In the genomic region with DNA sequence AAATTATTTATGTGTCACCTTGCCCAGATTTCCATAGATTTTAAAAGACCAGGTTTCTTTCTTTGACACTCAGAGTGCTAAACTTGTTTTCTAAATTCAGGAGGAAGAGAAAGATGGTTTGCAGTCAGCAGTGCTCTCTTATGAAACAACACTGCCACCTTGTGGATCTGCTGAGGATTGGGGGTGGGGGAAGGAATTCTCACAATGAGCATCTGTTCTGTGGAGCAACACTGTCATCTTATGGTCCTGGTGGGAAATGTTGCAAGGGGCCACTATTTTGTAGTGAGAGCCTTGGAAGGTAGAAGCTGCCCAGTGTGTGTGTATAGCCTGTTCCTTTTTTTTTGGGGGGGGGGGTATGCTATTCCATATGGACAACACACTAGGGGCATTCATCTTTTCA, we compare ENCODE assay signal across 8 mouse cellular contexts. TPM values are rescaled to one million over a fixed set of nuclear protein-coding genes. Genes with fewer than 3 reads are reported as not detected.
DNase-seq lines count a peak whose midpoint lies in the region; ATAC-seq and TF ChIP-seq lines count a peak whose summit lies in the region.

No protein-coding gene starts in this region.

- peak; percentile 29 for TF ChIP-seq CTCF in ES-Bruce4 (IDR thresholded peaks at IDR 0.05; ENCODE audit: low read depth, low read length)

- no peaks in the 10 kb centered on the region for H3K9me3 ChIP-seq in ES-Bruce4 (replicated peaks; ENCODE audit: control insufficient read depth, insufficient read depth, low read length, poor library complexity, severe bottlenecking)
- no peaks in the 10 kb centered on the region for H3K9me3 ChIP-seq in forebrain, embryonic 15.5 days
- no peaks in the 10 kb centered on the region for H3K9me3 ChIP-seq in liver, embryonic 16.5 days (replicated peaks; ENCODE audit: control insufficient read depth, low read length)
- no peaks in the 10 kb centered on the region for H3K9me3 ChIP-seq in neural tube, embryonic 14.5 days (ENCODE audit: control insufficient read depth, low read length)

- no peak for TF ChIP-seq EP300 in ES-Bruce4 (IDR thresholded peaks at IDR 0.05; ENCODE audit: insufficient read depth, low read depth, low read length)

- H3K36me3 ChIP-seq in ES-Bruce4 (ENCODE audit: control insufficient read depth, insufficient read depth, low read length, poor library complexity, severe bottlenecking): no peaks in the 10 kb centered on the region
- H3K36me3 ChIP-seq in forebrain, embryonic 15.5 days: no peaks in the 10 kb centered on the region
- H3K36me3 ChIP-seq in liver, embryonic 16.5 days (ENCODE audit: control insufficient read depth, insufficient read depth): no peaks in the 10 kb centered on the region; the same call in 1 of the 2 replicates
- no peaks in the 10 kb centered on the region for H3K36me3 ChIP-seq in neural tube, embryonic 14.5 days (ENCODE audit: control insufficient read depth, insufficient read depth, low read length)

- H3K4me2 ChIP-seq in forebrain, embryonic 15.5 days (replicated peaks): no peak overlapping the region
- H3K4me2 ChIP-seq in liver, embryonic 16.5 days (ENCODE audit: low read depth, low read length): no peak overlapping the region
- no peak overlapping the region for H3K4me2 ChIP-seq in neural tube, embryonic 14.5 days (ENCODE audit: low read depth, low read length)

- intact Hi-C loops in heart, postnatal 36 days (cut with DNase I): loop anchor here (1.0 to 10.0 kb wide), 8 partner anchors 165 to 1399 kb away; partner anchors contain the start of genes Hcfc1 and Irak1

- no peaks in the 10 kb centered on the region for H3K4me1 ChIP-seq in ES-Bruce4 (ENCODE audit: control insufficient read depth, insufficient read depth, low read length)
- H3K4me1 ChIP-seq in forebrain, embryonic 15.5 days: no peaks in the 10 kb centered on the region
- no peaks in the 10 kb centered on the region for H3K4me1 ChIP-seq in liver, embryonic 16.5 days (ENCODE audit: control insufficient read depth, low read depth, low read length)
- no peaks in the 10 kb centered on the region for H3K4me1 ChIP-seq in neural tube, embryonic 14.5 days (ENCODE audit: control insufficient read depth, insufficient read depth, low read length)

- peak; percentile 66 for DNase-seq in cerebellum, adult 11 months
- peak; percentile 57 to 67 for DNase-seq in heart, postnatal 36 days
- DNase-seq in layer of hippocampus, adult 11-12 months (ENCODE audit: low spot score): peak; percentile 73
- peak; percentile 60 for DNase-seq in testis, postnatal 10 days (ENCODE audit: low spot score)

- no peak overlapping the region for H3K9ac ChIP-seq in ES-Bruce4 (ENCODE audit: low read depth, poor library complexity, severe bottlenecking)
- H3K9ac ChIP-seq in forebrain, embryonic 15.5 days (replicated peaks): no peak overlapping the region
- H3K9ac ChIP-seq in liver, embryonic 16.5 days (ENCODE audit: low read depth, low read length): no peak overlapping the region
- no peak overlapping the region for H3K9ac ChIP-seq in neural tube, embryonic 14.5 days (replicated peaks; ENCODE audit: low read depth, low read length)

- H3K27me3 ChIP-seq in ES-Bruce4 (ENCODE audit: control insufficient read depth, insufficient read depth, low read length, poor library complexity, severe bottlenecking): no peaks in the 10 kb centered on the region
- H3K27me3 ChIP-seq in forebrain, embryonic 15.5 days: no peaks in the 10 kb centered on the region
- no peaks in the 10 kb centered on the region for H3K27me3 ChIP-seq in liver, embryonic 16.5 days (ENCODE audit: control insufficient read depth, insufficient read depth, low read depth, low read length)
- no peaks in the 10 kb centered on the region for H3K27me3 ChIP-seq in neural tube, embryonic 14.5 days (ENCODE audit: control insufficient read depth, insufficient read depth, low read length)

- H3K4me3 ChIP-seq in ES-Bruce4 (ENCODE audit: low read depth, low read length): no peak overlapping the region
- no peak overlapping the region for H3K4me3 ChIP-seq in forebrain, embryonic 15.5 days
- H3K4me3 ChIP-seq in liver, embryonic 16.5 days (ENCODE audit: low read depth, low read length): no peak overlapping the region
- no peak overlapping the region for H3K4me3 ChIP-seq in neural tube, embryonic 14.5 days (ENCODE audit: low read depth, low read length)

- peak; percentile 76 for ATAC-seq in forebrain, embryonic 15.5 days (replicated peaks)
- peak; percentile 64 for ATAC-seq in liver, embryonic 16.5 days (ENCODE audit: low read depth)
- peak; percentile 84 for ATAC-seq in neural tube, embryonic 14.5 days (ENCODE audit: low read depth)

- TF ChIP-seq POLR2A in ES-Bruce4 (IDR thresholded peaks at IDR 0.05; ENCODE audit: insufficient read depth, low read length): no peak

- no peak overlapping the region for H3K27ac ChIP-seq in ES-Bruce4 (ENCODE audit: insufficient read depth, low read length)
- H3K27ac ChIP-seq in forebrain, embryonic 15.5 days (replicated peaks): no peak overlapping the region
- no peak overlapping the region for H3K27ac ChIP-seq in liver, embryonic 16.5 days (ENCODE audit: low read length)
- H3K27ac ChIP-seq in neural tube, embryonic 14.5 days (ENCODE audit: low read depth, low read length): no peak overlapping the region

RNA-seq across cellular contexts. Expression of gene G6pdx, which starts 15.6 kb away (rescaled TPM):
- 35.0 and 37.0 TPM in 2 replicates for polyA plus RNA-seq in ES-Bruce4 (2011; ENCODE audit: insufficient read depth, insufficient read length, low read depth, missing spikeins)
- 61.0 and 63.2 TPM in 2 replicates for polyA plus RNA-seq in forebrain, embryonic 15.5 days (2015; fragmentation: Nextera tagmentation; extraction: Ambion mirVana)
- 1 to 10 TPM; 6.8 to 7.1 TPM for total RNA-seq in heart, postnatal 36 days (2021)
- 42.3 and 42.7 TPM in 2 replicates for polyA plus RNA-seq in liver, embryonic 16.5 days (2015; fragmentation: Nextera tagmentation; extraction: Ambion mirVana)
- 53.4 and 57.2 TPM in 2 replicates for polyA plus RNA-seq in neural tube, embryonic 14.5 days (2014; fragmentation: Nextera tagmentation; extraction: Ambion mirVana)

RNA-seq across cellular contexts. Expression of gene Ikbkg, which starts 20.3 kb away (rescaled TPM):
- 16.4 and 20.5 TPM in 2 replicates for polyA plus RNA-seq in ES-Bruce4 (2011; ENCODE audit: insufficient read depth, insufficient read length, low read depth, missing spikeins)
- 18.1 and 19.7 TPM in 2 replicates for polyA plus RNA-seq in forebrain, embryonic 15.5 days (2015; fragmentation: Nextera tagmentation; extraction: Ambion mirVana)
- 10 to 100 TPM; 45.8 to 46.1 TPM for total RNA-seq in heart, postnatal 36 days (2021)
- polyA plus RNA-seq in liver, embryonic 16.5 days (2015; fragmentation: Nextera tagmentation; extraction: Ambion mirVana): 29.4 and 29.7 TPM in 2 replicates
- 18.3 and 19.2 TPM in 2 replicates for polyA plus RNA-seq in neural tube, embryonic 14.5 days (2014; fragmentation: Nextera tagmentation; extraction: Ambion mirVana)

RNA-seq across cellular contexts. Expression of gene Fam3a, which starts 20.3 kb away (rescaled TPM):
- polyA plus RNA-seq in ES-Bruce4 (2011; ENCODE audit: insufficient read depth, insufficient read length, low read depth, missing spikeins): 10.8 and 14.2 TPM in 2 replicates
- 36.3 and 40.1 TPM in 2 replicates for polyA plus RNA-seq in forebrain, embryonic 15.5 days (2015; fragmentation: Nextera tagmentation; extraction: Ambion mirVana)
- total RNA-seq in heart, postnatal 36 days (2021): 10 to 100 TPM; 18.6 to 18.8 TPM
- 13.1 and 14.2 TPM in 2 replicates for polyA plus RNA-seq in liver, embryonic 16.5 days (2015; fragmentation: Nextera tagmentation; extraction: Ambion mirVana)
- 36.4 and 37.1 TPM in 2 replicates for polyA plus RNA-seq in neural tube, embryonic 14.5 days (2014; fragmentation: Nextera tagmentation; extraction: Ambion mirVana)

RNA-seq across cellular contexts. Expression of gene Slc10a3, which starts 40.2 kb away (rescaled TPM):
- polyA plus RNA-seq in ES-Bruce4 (2011; ENCODE audit: insufficient read depth, insufficient read length, low read depth, missing spikeins): 2.6 and 3.0 TPM in 2 replicates
- 6.9 and 7.0 TPM in 2 replicates for polyA plus RNA-seq in forebrain, embryonic 15.5 days (2015; fragmentation: Nextera tagmentation; extraction: Ambion mirVana)
- total RNA-seq in heart, postnatal 36 days (2021): 1 to 10 TPM; 4.9 to 5.7 TPM
- polyA plus RNA-seq in liver, embryonic 16.5 days (2015; fragmentation: Nextera tagmentation; extraction: Ambion mirVana): 6.1 TPM in 2 replicates
- 6.9 and 7.8 TPM in 2 replicates for polyA plus RNA-seq in neural tube, embryonic 14.5 days (2014; fragmentation: Nextera tagmentation; extraction: Ambion mirVana)

RNA-seq across cellular contexts. Expression of gene Ubl4a, which starts 40.4 kb away (rescaled TPM):
- polyA plus RNA-seq in ES-Bruce4 (2011; ENCODE audit: insufficient read depth, insufficient read length, low read depth, missing spikeins): 45.2 and 57.1 TPM in 2 replicates
- 68.4 and 69.0 TPM in 2 replicates for polyA plus RNA-seq in forebrain, embryonic 15.5 days (2015; fragmentation: Nextera tagmentation; extraction: Ambion mirVana)
- total RNA-seq in heart, postnatal 36 days (2021): 10 to 100 TPM; 67.7 to 70.3 TPM
- polyA plus RNA-seq in liver, embryonic 16.5 days (2015; fragmentation: Nextera tagmentation; extraction: Ambion mirVana): 37.1 and 39.3 TPM in 2 replicates
- polyA plus RNA-seq in neural tube, embryonic 14.5 days (2014; fragmentation: Nextera tagmentation; extraction: Ambion mirVana): 70.3 and 73.7 TPM in 2 replicates
